Mouse (Mus musculus): ENCODE measurements around the gene Shc3.

Shc3 gene

GRCm38 (mm10) chr13:51480341-51481011 is 88.7 kb downstream of the Shc3 start:
- no peak for DNase-seq (ENCODE audit: low read depth, low spot score)

GRCm38 (mm10) chr13:51479826-51480225 is 89.4 kb downstream of the Shc3 start:
- no peak for DNase-seq (ENCODE audit: low read depth, low spot score)

DNA sequence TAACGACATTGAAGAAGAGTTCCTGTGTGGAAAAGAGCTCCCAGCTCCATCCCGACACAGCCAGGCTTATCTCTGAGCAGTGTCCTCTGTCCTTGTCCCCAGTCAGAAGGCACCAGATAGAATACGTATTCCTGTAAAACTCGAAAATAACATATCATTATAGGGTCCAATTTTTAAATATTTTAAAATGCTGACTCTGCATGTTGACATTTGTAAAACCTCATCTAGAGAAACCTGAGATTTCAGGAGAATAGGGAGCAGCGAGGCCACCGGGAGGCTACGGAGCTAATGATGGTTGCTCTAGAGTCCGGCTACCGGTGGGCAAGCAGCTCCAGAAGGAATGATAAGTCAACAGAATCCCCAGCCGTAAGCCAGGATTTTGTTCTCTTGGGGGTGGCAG is 92.2 kb downstream of the Shc3 start:
- DNase-seq (ENCODE audit: low read depth, low spot score): no peak

DNA sequence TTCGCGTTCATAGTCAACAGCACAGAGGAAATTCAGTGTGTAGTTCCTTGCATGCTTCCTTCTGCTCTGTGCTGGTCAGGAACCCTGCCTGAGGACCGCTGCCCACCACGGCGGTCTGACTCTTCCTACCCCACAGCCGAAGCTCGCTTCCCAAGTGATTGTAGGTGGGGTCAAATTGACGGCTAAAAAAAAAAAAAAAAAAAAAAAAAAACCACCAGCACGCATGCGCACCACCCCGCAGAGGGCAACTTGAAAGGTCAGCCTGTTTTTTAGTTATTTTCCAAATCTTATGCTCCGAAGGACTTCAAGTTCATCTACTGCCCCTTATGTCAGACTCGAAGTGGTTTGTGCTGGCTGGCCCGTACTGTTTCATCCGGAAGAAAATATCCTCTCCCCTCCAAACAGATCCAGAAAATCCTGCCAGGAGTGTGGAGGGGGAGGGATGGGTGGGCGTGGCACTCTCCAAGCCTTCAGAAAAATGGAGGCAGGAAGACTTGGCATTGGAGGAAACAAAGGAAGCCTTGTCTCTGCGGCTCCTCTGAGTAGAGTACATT is 100.4 kb downstream of the Shc3 start:
- DNase-seq (ENCODE audit: low read depth, low spot score): no peak

DNA sequence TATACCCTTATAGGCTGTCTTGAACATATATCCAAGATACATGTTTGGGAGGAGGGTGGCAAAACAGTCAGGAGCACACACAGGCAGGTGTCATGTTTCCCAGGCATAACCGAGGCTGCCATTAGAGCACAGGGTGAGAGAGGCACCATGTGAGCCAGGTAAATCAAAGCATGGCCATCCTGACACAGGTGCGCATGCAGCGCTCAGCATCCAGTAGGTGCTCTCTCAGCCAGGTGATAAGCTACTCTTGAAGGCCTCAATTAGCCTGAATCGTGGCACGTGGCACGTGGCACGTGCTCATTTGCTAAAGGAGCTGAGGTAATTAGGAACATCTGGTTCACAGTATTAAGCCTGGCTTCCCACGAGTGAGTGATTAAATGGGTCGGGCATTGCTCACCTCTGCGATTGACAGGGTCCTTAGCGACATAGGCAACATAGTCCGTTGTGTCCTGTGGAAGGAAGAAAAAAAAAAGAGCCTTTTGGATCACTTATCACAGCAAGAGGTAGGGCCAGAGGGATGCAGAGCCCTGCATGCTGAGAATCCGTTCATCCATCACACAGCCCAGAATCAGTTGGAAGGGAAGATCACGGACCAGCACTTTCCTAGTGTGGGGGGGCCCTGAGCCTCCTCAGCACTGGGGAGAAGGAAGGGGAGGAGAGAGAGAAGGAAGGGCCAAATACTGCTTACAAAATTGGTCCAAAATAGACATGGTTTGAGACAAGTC is 102.9 kb downstream of the Shc3 start:
- no peak for DNase-seq (ENCODE audit: low read depth, low spot score)

DNA sequence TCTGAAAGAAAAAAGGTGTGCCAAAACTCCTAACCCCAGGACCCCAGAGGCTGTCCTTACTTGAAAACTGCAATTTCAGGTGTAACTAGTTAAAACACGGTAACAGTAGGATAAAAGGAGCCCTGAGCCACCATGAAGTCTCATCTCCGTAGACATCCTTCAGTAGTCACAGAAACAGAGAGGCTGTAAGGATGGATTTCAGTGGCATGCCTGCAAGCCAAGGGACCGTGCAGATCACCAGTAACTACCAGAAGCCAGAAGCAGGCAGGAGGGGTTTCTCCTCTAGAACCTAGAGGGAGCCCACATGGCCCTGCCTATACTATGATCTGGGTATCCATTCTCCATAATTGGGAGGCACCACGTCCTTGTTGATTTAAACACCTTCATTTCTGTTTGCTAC is 104.9 kb downstream of the Shc3 start:
- DNase-seq (ENCODE audit: low read depth, low spot score): no peak

DNA sequence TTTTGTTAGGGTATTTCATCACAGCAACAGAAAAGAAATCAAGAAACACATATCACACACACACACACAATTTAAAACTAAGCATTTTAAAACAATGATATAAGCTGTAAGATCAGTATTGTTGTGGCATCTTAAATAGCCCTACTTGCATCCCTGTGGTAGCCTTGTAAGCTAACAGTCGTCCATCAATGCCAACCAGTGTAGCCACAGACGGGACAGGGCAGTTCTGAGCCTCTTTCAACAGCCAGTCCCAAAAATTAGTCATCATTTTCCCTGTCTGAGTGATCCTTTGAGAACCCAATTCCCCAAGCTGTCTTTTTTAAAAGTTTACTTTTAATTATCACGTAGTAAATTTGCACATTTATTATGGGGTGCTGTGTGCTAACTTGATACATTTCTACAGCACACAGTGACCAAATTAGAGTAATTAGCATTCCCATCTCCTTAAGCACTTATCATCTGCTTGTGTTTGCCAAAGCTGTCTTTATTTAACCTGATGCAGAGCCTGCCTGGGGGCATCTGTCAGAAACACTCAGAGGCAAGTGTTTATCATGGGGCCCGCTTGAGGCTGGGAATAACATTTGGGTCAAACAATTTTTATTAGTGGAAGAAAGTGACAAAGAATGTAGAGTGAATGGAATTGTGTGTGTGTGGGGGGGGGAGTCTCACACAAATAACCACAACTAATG is 112.9 kb downstream of the Shc3 start:
- no peak for DNase-seq (ENCODE audit: low read depth, low spot score)

DNA sequence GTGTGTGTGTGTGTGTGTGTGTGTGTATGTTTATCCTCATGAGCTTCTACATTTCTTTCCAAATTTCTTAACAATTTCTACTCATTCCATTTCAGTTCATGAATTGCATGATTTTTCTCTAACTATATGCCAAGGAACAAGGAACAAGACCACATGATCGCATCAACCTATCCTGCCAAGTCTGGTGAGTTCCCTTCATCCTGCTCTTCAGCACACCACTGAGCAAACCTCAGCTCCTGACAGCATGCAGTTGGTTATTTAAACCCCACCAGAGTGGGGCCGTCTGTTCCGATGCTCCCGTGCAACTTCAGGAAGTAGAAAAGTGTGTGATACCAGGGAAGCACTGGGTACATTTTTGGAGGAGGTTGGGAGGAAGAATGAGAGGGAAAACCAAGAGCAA is 122.7 kb downstream of the Shc3 start:
- no peak for DNase-seq (ENCODE audit: low read depth, low spot score)

DNA sequence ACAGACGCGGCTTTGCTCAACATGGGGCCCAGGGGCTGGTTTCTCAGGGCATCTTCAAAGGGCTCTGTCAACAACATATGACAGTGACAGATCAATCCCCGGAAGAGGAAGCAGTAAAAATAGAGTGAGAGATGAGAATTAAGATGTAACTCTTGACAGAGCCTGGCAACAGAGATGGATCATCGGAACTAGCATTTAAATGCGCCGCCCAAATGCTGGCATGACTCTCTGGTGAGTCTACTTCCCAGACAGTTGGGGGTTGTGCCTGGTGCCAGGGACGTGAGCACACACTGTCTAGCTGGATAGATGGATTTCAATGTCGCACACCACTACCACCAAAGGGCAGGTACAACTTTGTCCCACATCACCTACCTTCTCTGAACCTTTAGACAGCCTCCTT is 126.3 kb downstream of the Shc3 start:
- no peak for DNase-seq (ENCODE audit: low read depth, low spot score)

GRCm38 (mm10) chr13:51437105-51438085 is 131.8 kb downstream of the Shc3 start:
- no peak for DNase-seq (ENCODE audit: low read depth, low spot score)

DNA sequence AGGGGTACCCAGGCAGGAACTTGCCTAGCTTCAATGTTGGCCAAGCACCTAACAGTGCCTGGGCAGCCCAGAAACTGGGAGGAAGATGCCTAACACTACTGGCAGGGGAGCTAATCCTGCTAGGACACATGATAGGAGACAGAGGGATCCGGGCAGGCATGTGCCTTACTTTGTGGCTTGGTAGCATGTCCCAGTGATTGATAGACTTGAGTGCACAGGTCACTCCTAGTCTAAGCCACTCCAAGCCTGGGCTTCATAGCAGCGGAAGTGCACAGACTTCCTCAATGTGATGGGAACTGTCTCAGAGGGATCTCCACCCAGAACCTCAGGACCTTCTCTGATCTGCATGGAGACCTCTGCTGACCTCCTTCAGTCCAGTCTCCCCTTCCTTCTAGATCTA is 134.1 kb downstream of the Shc3 start:
- no peak for DNase-seq (ENCODE audit: low read depth, low spot score)

DNA sequence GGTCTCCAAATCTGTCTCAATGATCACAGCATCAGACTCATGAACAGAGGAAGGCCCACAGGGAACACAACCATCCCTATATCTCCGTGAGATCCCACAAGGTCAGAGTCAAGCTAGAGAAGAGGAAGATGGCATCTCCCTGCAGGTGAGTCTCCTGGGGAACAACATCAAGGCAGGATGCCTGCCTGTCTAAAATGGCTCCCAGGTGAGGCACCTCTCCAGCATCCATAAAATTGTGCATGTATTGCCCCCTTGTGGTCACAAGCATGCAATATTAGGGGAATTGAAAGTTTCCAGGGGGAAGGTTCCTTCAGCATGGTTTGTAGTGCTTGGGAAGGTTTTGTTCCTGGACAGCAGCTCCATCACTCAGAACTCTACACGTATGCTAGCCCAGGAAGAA is 134.8 kb downstream of the Shc3 start:
- DNase-seq (ENCODE audit: low read depth, low spot score): peak; percentile 29

DNA sequence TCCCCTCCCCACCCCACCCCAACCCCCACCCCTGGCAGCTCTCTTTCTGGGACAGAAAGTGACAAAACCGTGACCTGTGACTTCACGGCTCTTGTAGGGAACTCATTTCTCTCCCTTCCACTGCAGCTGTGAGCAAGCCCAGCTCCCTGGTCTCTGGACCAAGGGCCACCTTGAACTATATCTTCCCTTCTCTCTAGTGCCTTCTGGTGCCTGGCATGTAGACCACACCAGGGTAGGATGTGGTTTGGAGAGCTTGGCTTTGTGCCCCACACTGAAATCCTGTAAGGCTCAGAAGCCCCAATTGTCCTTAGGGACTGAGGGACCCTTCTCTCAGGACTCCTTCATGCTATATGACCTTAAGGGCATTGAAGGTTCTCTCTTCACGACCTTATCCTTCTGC is 135.8 kb downstream of the Shc3 start:
- no peak for DNase-seq (ENCODE audit: low read depth, low spot score)

DNA sequence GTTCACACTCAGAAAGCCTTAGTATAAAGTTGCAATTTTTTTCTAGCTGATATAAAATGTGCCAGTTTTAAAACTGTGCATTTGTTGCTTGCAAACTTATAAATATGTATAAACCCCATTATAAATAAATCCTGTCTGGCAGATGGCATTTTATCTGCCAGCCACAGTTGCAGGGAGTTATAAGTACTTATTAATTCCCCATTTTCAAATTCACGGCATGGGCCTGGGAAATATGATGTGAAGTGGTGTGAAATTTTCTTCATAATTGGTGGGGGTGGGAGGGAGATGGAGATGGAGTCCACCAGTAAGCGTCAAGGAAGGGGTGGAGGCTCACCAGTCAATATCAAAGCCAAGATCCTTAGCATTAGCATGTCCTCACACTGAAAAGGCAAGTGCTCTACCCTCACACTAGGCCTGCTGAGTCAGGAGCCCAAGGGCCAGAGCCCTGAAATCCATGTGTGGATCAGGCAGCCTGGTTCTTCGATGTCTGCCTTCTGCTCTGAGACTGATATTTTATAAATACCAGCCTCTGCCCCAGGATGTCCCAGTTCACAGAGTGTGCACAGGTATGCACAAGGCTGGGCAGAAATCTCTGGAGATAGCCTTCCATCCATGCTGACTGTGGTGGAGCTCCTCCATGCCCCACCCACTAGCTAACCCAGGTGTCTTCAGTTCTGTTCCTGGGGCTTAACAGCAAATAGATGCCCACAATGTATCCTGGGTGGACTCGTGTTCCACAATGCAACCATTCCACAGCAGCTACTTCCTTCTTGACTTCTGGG is 143.4 kb downstream of the Shc3 start:
- no peak for DNase-seq (ENCODE audit: low read depth, low spot score)

- DNase-seq (ENCODE audit: low read depth, low spot score): peak; percentile 59
Measured at GRCm38 (mm10) chr13:51424647-51425046, 144.6 kb downstream of the Shc3 start.

DNA sequence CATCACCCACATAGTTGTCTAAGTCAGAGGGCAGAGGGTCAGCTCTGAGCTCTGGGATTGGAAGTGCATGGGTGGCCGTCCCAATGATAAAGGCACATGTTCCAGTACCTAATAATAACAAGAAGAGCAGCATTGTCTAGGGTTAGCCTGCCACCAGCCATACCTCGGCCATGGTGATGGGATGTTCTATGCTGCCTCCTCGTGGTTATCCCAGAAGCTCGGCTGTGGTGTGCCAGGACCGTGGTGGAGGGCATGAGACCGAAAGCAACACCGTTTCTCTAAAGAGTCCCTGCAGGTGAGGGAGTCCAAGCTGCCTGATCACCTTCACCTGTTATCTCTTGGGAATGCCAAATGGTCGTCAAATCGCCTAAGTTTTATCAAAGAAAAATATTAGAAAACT is 145.6 kb downstream of the Shc3 start:
- DNase-seq (ENCODE audit: low read depth, low spot score): no peak

DNA sequence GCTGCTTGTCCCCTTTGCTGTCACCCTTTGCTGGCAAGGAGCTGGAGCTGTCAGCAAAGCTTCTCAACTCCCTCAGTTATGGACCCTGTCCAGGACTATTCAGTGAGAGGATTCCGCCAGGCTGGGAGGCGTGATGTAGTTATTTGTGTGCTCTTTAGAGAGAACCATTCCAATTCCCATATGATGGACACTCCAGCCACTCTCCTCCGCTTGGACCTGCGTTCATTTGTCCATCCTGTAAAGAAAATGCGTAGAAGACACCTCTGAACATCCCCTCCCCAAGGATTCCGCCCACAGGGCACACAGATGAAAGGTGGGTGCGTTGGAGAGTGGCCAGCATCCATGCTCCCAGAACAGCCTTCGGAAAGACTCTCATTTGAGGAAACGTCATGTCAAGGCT is 148.4 kb downstream of the Shc3 start:
- DNase-seq (ENCODE audit: low read depth, low spot score): no peak

DNA sequence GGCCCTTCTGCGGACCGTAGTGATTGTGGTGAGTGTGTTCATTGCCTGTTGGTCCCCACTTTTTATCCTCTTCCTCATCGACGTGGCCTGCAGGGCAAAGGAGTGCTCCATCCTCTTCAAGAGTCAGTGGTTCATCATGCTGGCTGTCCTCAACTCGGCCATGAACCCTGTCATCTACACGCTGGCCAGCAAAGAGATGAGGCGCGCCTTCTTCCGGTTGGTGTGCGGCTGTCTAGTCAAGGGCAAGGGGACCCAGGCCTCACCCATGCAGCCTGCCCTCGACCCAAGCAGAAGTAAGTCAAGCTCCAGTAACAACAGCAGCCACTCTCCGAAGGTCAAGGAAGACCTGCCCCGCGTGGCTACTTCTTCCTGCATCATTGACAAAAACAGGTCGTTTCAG is 149.7 kb downstream of the Shc3 start:
- DNase-seq (ENCODE audit: low read depth, low spot score): no peak

DNA sequence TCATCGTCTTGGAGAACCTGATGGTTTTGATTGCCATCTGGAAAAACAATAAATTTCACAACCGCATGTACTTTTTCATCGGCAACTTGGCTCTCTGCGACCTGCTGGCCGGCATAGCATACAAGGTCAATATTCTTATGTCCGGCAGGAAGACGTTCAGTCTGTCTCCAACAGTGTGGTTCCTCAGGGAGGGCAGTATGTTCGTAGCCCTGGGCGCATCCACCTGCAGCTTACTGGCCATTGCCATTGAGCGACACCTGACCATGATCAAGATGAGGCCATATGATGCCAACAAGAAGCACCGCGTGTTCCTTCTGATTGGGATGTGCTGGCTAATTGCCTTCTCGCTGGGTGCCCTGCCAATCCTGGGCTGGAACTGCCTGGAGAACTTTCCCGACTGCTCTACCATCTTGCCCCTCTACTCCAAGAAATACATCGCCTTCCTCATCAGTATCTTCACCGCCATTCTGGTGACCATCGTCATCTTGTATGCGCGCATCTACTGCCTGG is 150.2 kb downstream of the Shc3 start:
- no peak for DNase-seq (ENCODE audit: low read depth, low spot score)

- DNase-seq (ENCODE audit: low read depth, low spot score): peak; percentile 75
Measured at GRCm38 (mm10) chr13:51418268-51418941, 150.8 kb downstream of the Shc3 start.

All from A20 (cell line).